Mouse (Mus musculus) retina, embryonic 14.5 days (tissue): ENCODE data around the gene Gm7356.
"Not testable (repeated sequence)": the region's sequence is repeated elsewhere in the genome, so short reads cannot be mapped to it uniquely, and the experiment has no call there.

ENCODE experiments used
- DNase-seq: peaks from one replicate; pipeline ENCODE4 v3.0.0-alpha.2; 2015; ENCODE audit warnings: low spot score

The Gm7356 gene

DNA sequence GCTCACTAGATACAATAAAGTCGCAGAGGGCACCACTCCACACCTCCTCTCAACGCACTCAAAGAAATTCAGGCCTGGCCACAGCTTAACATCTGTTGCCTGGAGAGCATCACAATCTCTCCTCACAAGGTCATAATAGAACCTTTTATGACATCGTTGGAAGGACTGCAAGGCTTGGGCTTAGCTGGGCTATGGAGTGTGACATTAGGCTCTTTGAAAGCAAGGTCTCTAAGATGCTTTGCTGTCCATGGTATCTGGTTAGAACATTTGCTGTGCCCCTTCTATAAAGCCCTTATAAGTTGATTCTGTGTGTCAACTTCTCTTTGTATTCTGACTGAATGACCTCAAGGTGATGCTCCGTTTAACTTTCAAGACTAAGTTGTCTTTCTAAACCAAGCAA, at the start of gene Gm7356:
Gene Gm7356 (minus strand): TSS at position 101 of the 400 bp plus-strand sequence.
- DNase-seq = not testable (repeated sequence)

- DNase-seq = not testable (repeated sequence)
Measured at GRCm38 (mm10) chr17:14041880-14042279, 38.4 kb upstream of the Gm7356 start.

DNA sequence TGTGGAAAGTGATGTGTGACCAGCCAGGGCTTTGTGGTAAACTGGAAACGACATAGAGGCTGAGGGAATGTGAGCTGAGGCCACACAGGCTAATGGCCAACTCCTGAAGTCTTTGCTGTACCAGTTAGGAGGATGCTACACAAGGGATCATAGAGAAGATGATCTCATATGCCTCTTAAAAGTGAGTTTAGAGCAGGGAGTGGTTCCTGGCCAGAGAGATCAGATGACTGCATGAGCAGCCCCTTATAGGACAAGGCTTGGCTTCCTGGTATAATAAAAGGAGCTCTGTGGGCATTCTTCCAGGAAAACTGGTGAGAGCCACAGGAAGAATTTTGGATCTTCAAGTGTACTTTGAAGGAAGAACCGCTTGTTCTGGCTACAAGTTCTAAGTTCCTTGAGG, 33.5 kb upstream of the Gm7356 start:
- not testable (repeated sequence) for DNase-seq

DNA sequence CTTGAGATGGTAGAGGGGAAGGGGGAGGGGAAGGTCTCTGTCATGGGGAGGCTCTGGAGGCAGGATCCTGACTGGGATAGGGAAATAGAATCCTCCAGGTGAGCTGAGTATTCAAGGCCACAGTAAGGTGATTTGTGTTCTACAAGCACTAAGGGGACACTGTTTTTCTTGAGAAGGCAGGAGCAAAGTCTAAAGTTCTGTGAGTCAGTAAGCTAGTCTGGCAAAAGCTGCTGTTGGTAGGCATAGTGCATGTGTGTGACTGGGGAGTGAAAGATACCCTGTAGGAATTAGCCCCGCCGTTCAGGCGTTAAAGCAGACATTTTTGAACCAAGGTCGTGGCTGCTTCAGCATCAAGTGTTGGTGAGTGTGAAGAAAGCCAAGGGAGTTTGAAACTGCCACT, 32.6 kb upstream of the Gm7356 start:
- DNase-seq = not testable (repeated sequence)

GRCm38 (mm10) chr17:13993425-13993824, 10.1 kb downstream of the Gm7356 start:
- DNase-seq = not testable (repeated sequence)

DNA sequence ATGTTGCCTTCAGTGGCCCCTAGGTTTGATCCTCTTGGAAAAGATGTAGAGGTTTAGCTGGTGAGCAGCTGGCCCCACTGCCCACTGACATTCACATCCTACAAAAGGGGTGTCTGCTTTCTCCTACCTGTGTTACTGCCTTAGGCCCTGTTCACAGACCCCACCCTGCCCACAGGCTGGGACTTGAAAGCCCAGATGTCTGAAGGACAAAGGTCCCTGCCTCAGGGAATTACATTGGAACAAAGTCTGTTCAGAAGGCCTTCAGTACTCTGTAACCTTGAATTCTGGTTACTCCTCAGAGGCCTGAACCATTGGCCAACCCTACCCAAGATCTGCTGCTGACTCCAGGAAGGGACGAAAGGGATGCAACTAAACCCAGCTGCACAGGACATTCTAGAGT, 15.8 kb downstream of the Gm7356 start:
- no peak for DNase-seq

DNA sequence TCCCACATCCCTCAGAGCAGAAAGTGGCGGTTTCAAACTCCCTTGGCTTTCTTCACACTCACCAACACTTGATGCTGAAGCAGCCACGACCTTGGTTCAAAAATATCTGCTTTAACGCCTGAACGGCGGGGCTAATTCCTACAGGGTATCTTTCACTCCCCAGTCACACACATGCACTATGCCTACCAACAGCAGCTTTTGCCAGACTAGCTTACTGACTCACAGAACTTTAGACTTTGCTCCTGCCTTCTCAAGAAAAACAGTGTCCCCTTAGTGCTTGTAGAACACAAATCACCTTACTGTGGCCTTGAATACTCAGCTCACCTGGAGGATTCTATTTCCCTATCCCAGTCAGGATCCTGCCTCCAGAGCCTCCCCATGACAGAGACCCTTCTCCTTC, 32.7 kb downstream of the Gm7356 start:
- DNase-seq = not testable (repeated sequence)

DNA sequence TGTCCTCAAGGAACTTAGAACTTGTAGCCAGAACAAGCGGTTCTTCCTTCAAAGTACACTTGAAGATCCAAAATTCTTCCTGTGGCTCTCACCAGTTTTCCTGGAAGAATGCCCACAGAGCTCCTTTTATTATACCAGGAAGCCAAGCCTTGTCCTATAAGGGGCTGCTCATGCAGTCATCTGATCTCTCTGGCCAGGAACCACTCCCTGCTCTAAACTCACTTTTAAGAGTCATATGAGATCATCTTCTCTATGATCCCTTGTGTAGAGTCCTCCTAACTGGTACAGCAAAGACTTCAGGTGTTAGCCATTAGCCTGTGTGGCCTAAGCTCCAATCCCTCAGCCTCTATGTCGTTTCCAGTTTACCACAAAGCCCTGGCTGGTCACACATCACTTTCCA, 33.6 kb downstream of the Gm7356 start:
- DNase-seq = not testable (repeated sequence)

GRCm38 (mm10) chr17:13965048-13965447, 38.5 kb downstream of the Gm7356 start:
- not testable (repeated sequence) for DNase-seq

DNA sequence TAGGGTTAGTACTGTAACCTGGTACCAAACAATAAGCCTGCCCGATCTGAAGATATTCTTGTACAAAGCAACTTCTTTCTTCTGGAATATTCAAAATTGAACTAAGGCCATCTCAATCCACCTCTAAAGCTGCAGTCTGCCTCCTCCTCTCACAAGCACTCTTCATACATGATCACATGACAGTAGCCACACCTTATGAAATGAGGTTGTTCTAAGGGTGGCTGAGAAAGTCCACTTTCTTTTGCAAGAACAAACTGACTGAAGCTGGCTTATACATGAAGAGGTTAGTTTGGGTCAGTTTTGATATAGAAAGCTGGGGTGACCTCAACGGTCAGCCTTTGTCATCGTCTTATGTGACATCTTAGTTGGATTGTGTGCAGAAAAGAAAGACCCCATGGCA, 41.3 kb downstream of the Gm7356 start:
- DNase-seq = not testable (repeated sequence)

GRCm38 (mm10) chr17:13958129-13958528, 45.4 kb downstream of the Gm7356 start:
- not testable (repeated sequence) for DNase-seq

GRCm38 (mm10) chr17:13951570-13951969, 51.9 kb downstream of the Gm7356 start:
- not testable (repeated sequence) for DNase-seq
